Mouse (Mus musculus) small intestine, adult 2 months (tissue): ENCODE data around the gene Mgea5.

Experiments used
- CTCF ChIP-seq: fragments of 200-500 bp; IDR thresholded peaks from 2 replicates; pipeline ENCODE4 v1.5.1; 2012; ENCODE audit warnings: low read depth, mild to moderate bottlenecking, control low read depth, inconsistent platforms, low read length, moderate library complexity, mixed read lengths; ENCODE audit not compliant: insufficient replicate concordance, insufficient read length; ENCODE audit errors: extremely low read depth
- POLR2A ChIP-seq: fragments of 200-500 bp; IDR thresholded peaks from 2 replicates; pipeline ENCODE4 v1.6.1; 2012; ENCODE audit warnings: low read depth, mild to moderate bottlenecking, control low read depth, inconsistent platforms, low read length, moderate library complexity

DNA sequence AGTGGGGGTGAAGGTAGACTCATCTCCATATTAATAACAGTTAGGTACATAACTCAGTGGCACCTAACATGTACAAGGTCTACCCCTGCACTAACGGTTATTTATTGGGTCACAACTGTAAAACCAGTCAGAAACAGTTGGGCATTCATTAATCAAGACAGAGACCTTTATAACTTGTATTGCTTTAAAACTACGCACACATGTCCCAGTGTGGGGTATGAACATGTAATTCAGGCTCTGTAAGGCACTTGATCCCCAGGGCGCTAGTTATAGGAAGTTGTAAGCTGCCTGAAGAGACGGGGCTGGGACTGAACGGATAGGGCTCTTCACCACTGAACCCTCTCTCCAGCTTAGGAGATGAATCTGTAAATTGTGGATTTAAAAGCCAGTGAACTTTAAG is 25.0 kb downstream of the Mgea5 start:
- TF ChIP-seq CTCF (no peak), POLR2A (no peak)
